Mouse (Mus musculus): ENCODE results near the gene Man1b1.

DNA sequence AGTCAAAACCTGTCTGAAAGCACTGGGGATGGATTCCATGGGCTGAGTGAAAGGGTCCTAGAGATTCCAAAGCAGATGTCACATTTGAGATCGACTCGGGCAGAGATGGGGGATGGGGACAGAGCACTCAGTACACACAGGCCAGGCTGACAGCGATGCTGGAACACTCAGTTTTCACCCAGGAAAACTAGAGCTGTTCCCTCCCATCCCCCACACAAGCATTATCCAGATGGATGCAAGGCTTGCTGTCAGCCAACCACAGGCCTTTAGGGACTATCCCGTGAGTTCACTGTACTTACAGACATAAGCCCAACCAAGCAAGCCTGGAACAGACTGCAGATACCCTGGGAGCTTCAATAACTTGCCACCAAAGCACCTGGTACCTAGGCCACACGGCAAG, 59.1 kb downstream of the Man1b1 start:
- TF ChIP-seq CTCF (IDR thresholded peaks at IDR 0.05; ENCODE audit: borderline replicate concordance, extremely low read depth, insufficient read depth, insufficient read length) = no peak
- no peak for TF ChIP-seq POLR2A (IDR thresholded peaks at IDR 0.05; ENCODE audit: borderline replicate concordance, extremely low read depth, insufficient read depth, insufficient read length, poor library complexity, severe bottlenecking)

Measured in brain, embryonic 14.5 days (tissue).